In genomic region chr8:12955362-12955879, GRCm38 (mm10) we compare ENCODE assay signal across 10 mouse cellular contexts.
"Had no signal": no experiment of that assay in that cellular context is flagged by ENCODE, and none has a peak within 500 bp of the region (broad histone marks: within the 10 kb centered on the region; RNA-seq: fewer than 3 reads in every experiment).

No protein-coding gene starts in this region.

- H3K9ac ChIP-seq: limb, embryonic 13.5 days; liver, embryonic 14.5 days; midbrain, embryonic 12.5 days; neural tube, embryonic 15.5 days had no signal

- H3K4me2 ChIP-seq: limb, embryonic 13.5 days; midbrain, embryonic 12.5 days; neural tube, embryonic 15.5 days had no signal

- H3K27ac ChIP-seq: limb, embryonic 13.5 days; liver, embryonic 14.5 days; midbrain, embryonic 12.5 days; neural tube, embryonic 15.5 days had no signal

- H3K4me3 ChIP-seq: limb, embryonic 13.5 days; midbrain, embryonic 12.5 days; neural tube, embryonic 15.5 days had no signal

- H3K27me3 ChIP-seq: limb, embryonic 13.5 days; midbrain, embryonic 12.5 days; neural tube, embryonic 15.5 days had no signal

- H3K9me3 ChIP-seq: limb, embryonic 13.5 days; midbrain, embryonic 12.5 days; neural tube, embryonic 15.5 days had no signal

- DNase-seq: kidney, adult 18-20 months; kidney, postnatal 10 days; left cerebral cortex, postnatal 4 days; lung, adult 18-20 months; thymus, adult 2 months; thymus, postnatal 25 days had no signal
